Mouse (Mus musculus) MEL (cell line): ENCODE results near the gene Slc25a42.

ENCODE experiments used
- POLR2A ChIP-seq, 2 experiments: IDR thresholded peaks; 2 replicates each; pipeline ENCODE4 v1.6.1; 2011 to 2012; ENCODE audit warnings: low read length in 2 of 2, mild to moderate bottlenecking in 2 of 2, control low read depth in 1 of 2, improper control_type of control experiment in 1 of 2, low read depth in 1 of 2, moderate library complexity in 1 of 2; ENCODE audit not compliant: control insufficient read depth in 1 of 2, insufficient read depth in 1 of 2, poor library complexity in 1 of 2
- TBP ChIP-seq: IDR thresholded peaks from 2 replicates; pipeline ENCODE4 v1.8.0; 2011; ENCODE audit warnings: low read depth, low read length, improper control_type of control experiment

DNA sequence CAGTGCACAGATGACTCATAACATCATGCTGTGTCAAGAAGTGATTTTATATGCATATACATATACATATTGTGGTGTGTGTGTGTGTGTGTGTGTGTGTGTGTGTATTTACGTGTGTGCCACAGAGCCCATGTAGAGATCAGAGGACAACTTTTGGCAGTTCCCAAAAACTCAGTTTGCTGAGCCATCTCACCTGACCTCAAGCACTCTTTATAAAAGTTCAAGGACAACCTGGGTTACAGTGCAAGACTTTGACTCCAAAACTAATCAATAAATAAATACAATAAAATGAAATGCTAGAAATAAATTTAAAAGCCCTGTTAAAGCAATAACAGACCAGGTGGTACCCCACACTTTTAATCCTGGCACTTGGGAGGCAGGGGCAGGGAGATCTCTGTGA lies 830 bp downstream of the Slc25a42 start:
- no peak for TF ChIP-seq POLR2A (IDR thresholded peaks at IDR 0.05; ENCODE audit: control insufficient read depth in 1 of 2, insufficient read depth in 1 of 2, low read depth in 1 of 2, low read length in 2 of 2, poor library complexity in 1 of 2)
- no peak for TF ChIP-seq TBP
